Mouse (Mus musculus): ENCODE measurements around the gene Dyrk4. TPM values are rescaled to one million over a fixed set of nuclear protein-coding genes. Genes with fewer than 3 reads are reported as not detected.

Dyrk4 gene
- polyA plus RNA-seq, 1 experiment from 2014 or later, result 0.23 TPM

DNA sequence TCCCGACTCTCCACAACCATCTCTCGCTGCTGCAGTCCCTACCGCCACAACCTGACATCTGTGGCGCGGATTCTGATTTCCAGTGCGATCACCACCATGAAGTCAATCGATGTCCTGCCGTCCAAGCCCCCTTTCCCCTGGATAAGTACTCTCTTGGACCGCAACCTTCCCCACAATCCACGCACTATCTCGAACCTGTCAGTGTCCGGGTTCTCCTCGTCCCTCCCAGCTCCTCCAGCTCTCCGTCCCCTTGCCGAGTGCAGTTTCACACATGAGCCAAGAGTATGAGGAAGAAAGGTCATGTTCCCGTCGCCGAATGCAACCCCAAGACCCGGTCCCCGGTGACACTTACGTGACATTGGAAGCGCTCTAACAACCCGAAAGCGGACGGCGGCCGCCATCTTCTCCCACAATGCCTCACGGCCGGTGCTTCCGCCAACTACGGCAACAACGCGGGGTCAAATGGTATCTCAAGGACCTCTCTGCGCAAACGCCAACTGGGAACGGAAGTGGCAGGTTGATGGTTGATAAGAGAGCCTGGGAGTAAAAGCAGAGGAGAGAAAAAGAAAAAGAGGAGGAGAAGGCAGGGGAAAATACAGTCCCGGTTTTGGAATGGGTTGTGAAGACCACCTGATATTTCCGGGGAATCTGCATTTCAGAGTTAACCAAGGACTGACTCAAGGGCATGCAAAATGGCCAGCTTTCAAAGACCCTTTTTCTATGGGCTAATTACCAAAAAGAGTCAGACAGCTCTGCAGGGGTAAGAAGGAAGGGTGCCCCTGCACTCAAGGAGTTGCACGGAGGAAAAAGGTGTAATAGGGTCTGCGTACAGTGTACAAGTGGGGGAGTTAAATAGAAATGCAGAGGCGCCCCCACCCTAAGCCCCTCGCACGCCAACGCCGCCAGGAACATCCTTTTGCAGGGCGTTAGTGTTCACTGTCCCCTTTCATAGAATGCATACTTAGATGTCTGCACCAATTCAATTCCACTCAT lies 72.6 kb downstream of the Dyrk4 start, which contains the start of gene Ndufa9:
Gene Ndufa9, minus strand, starts transcription at position 425 of the 993 bp plus-strand sequence.
- Histone ChIP-seq H3K9ac (replicated peaks; ENCODE audit: low read depth) (peak within 1 kb of the TSS; percentile 88), H3K9me3 (ENCODE audit: low read length) (no peaks in the 10 kb centered on the region), H3K27me3 (replicated peaks; ENCODE audit: insufficient read depth, low read length) (no peaks in the 10 kb centered on the region), H3K36me3 (ENCODE audit: insufficient read depth, low read length) (no peaks in the 10 kb centered on the region), H3K4me2 (replicated peaks; ENCODE audit: low read depth, low read length) (peak within 1 kb of the TSS; percentile 71), H3K27ac (ENCODE audit: low read length) (peak within 1 kb of the TSS; percentile 35; the same call in 1 of the 2 replicates), H3K4me1 (ENCODE audit: insufficient read depth, low read depth, low read length) (peaks cover 15% of the 10 kb centered on the region; the same call in 1 of the 2 replicates), H3K4me3 (ENCODE audit: low read depth, low read length) (peak within 1 kb of the TSS; percentile 77)
- no peak for TF ChIP-seq CTCF (IDR thresholded peaks at IDR 0.05)
- TF ChIP-seq EP300 (IDR thresholded peaks at IDR 0.05), result peak; percentile 66
- ATAC-seq (peak; percentile 90), DNase-seq (ENCODE audit: low spot score) (peak; percentile 94)
- WGBS, result 7% methylated on average over 46 of the region's 46 CpGs

GRCm38 (mm10) chr6:126836628-126837027 lies 85.0 kb downstream of the Dyrk4 start:
- DNase-seq (ENCODE audit: low spot score), result no peak
- H3K4me3 ChIP-seq (ENCODE audit: low read depth, low read length), result no peak overlapping the region
- no peaks in the 10 kb centered on the region for H3K9me3 ChIP-seq (ENCODE audit: low read length)
- WGBS, result 68% methylated on average over 8 of the region's 8 CpGs
- no peak overlapping the region for H3K27ac ChIP-seq (ENCODE audit: low read length)
- TF ChIP-seq EP300 (IDR thresholded peaks at IDR 0.05) (no peak), CTCF (IDR thresholded peaks at IDR 0.05) (no peak)
- H3K4me1 ChIP-seq (ENCODE audit: insufficient read depth, low read depth, low read length), result no peaks in the 10 kb centered on the region
- H3K4me2 ChIP-seq (replicated peaks; ENCODE audit: low read depth, low read length), result no peak overlapping the region
- H3K9ac ChIP-seq (replicated peaks; ENCODE audit: low read depth), result no peak overlapping the region
- no peak; the same call in 1 of the 2 replicates for ATAC-seq
- H3K36me3 ChIP-seq (ENCODE audit: insufficient read depth, low read length), result peaks cover 72% of the 10 kb centered on the region
- H3K27me3 ChIP-seq (replicated peaks; ENCODE audit: insufficient read depth, low read length), result no peaks in the 10 kb centered on the region

Other genes starting within 250 kb of the Dyrk4 start
- 0.20 and 0.21 TPM in 2 replicates for gene Kcna6, start 181.2 kb downstream of the Dyrk4 start, polyA plus RNA-seq (2015; fragmentation: Nextera tagmentation; extraction: Ambion mirVana)
- gene Ndufa9, start 72.7 kb downstream of the Dyrk4 start, polyA plus RNA-seq (2015; fragmentation: Nextera tagmentation; extraction: Ambion mirVana), result 136 and 141 TPM in 2 replicates
- not detected in 2 replicates for gene Akap3, start 68.7 kb downstream of the Dyrk4 start, polyA plus RNA-seq (2015; fragmentation: Nextera tagmentation; extraction: Ambion mirVana)
- gene Rad51ap1, start 17.7 kb upstream of the Dyrk4 start, polyA plus RNA-seq (2015; fragmentation: Nextera tagmentation; extraction: Ambion mirVana), result 5.3 and 7.5 TPM in 2 replicates
- gene D6Wsu163e, start 18.1 kb upstream of the Dyrk4 start, polyA plus RNA-seq (2015; fragmentation: Nextera tagmentation; extraction: Ambion mirVana), result 12.3 and 13.7 TPM in 2 replicates
- gene Fgf6, start 93.7 kb upstream of the Dyrk4 start, polyA plus RNA-seq (2015; fragmentation: Nextera tagmentation; extraction: Ambion mirVana), result not detected in 2 replicates
- gene Fgf23, start 151.1 kb upstream of the Dyrk4 start, polyA plus RNA-seq (2015; fragmentation: Nextera tagmentation; extraction: Ambion mirVana), result not detected in 2 replicates
- 1.9 and 2.1 TPM in 2 replicates for gene Tigar, start 187.7 kb upstream of the Dyrk4 start, polyA plus RNA-seq (2015; fragmentation: Nextera tagmentation; extraction: Ambion mirVana)
- gene Ccnd2, start 230.4 kb upstream of the Dyrk4 start, polyA plus RNA-seq (2015; fragmentation: Nextera tagmentation; extraction: Ambion mirVana), result 286 and 310 TPM in 2 replicates